Mouse (Mus musculus): Measurements from ENCODE around the gene Ephb2.

The Ephb2 gene

GRCm38 (mm10) chr4:136650261-136650660 lies 185.5 kb downstream of the Ephb2 start:
- no peak for DNase-seq (ENCODE audit: low spot score)

GRCm38 (mm10) chr4:136649480-136650196 lies 186.2 kb downstream of the Ephb2 start:
- DNase-seq (ENCODE audit: low spot score): no peak

- DNase-seq (ENCODE audit: low spot score): no peak
Observed at GRCm38 (mm10) chr4:136648922-136649479, 186.8 kb downstream of the Ephb2 start.

GRCm38 (mm10) chr4:136638890-136639289 lies 196.9 kb downstream of the Ephb2 start:
- DNase-seq (ENCODE audit: low spot score): no peak

- no peak for DNase-seq (ENCODE audit: low spot score)
Observed at GRCm38 (mm10) chr4:136638230-136638750, 197.5 kb downstream of the Ephb2 start.

GRCm38 (mm10) chr4:136637563-136638229 lies 198.1 kb downstream of the Ephb2 start:
- DNase-seq (ENCODE audit: low spot score): no peak

GRCm38 (mm10) chr4:136636983-136637562 lies 198.7 kb downstream of the Ephb2 start:
- DNase-seq (ENCODE audit: low spot score): no peak

- no peak for DNase-seq (ENCODE audit: low spot score)
Observed at GRCm38 (mm10) chr4:136636511-136636910, 199.3 kb downstream of the Ephb2 start.

GRCm38 (mm10) chr4:136635995-136636394 lies 199.8 kb downstream of the Ephb2 start:
- no peak for DNase-seq (ENCODE audit: low spot score)

- no peak for DNase-seq (ENCODE audit: low spot score)
Observed at GRCm38 (mm10) chr4:136631237-136631994, 204.4 kb downstream of the Ephb2 start.

GRCm38 (mm10) chr4:136626590-136626989 lies 209.2 kb downstream of the Ephb2 start:
- no peak for DNase-seq (ENCODE audit: low spot score)

- DNase-seq (ENCODE audit: low spot score): no peak
Observed at GRCm38 (mm10) chr4:136622388-136622787, 213.4 kb downstream of the Ephb2 start, which contains the start of gene Lactbl1. Gene Lactbl1 (plus strand): TSS chr4:136622621.

- DNase-seq (ENCODE audit: low spot score): no peak
Observed at GRCm38 (mm10) chr4:136621956-136622355, 213.8 kb downstream of the Ephb2 start.

GRCm38 (mm10) chr4:136621336-136621735 lies 214.5 kb downstream of the Ephb2 start:
- DNase-seq (ENCODE audit: low spot score): no peak

GRCm38 (mm10) chr4:136613657-136614056 lies 222.1 kb downstream of the Ephb2 start:
- DNase-seq (ENCODE audit: low spot score): no peak

GRCm38 (mm10) chr4:136610387-136610856 lies 225.4 kb downstream of the Ephb2 start, which contains the start of gene Tex46:
Gene Tex46 (plus strand): TSS chr4:136610437.
- no peak for DNase-seq (ENCODE audit: low spot score)

GRCm38 (mm10) chr4:136605756-136606485 lies 229.9 kb downstream of the Ephb2 start:
- no peak for DNase-seq (ENCODE audit: low spot score)

- peak; percentile 86 for DNase-seq (ENCODE audit: low spot score)
Observed at GRCm38 (mm10) chr4:136602568-136602967, 233.2 kb downstream of the Ephb2 start, which contains the start of gene Kdm1a. Gene Kdm1a (minus strand): TSS chr4:136602723.

- no peak for DNase-seq (ENCODE audit: low spot score)
Observed at GRCm38 (mm10) chr4:136602018-136602554, 233.7 kb downstream of the Ephb2 start.

- peak; percentile 32 for DNase-seq (ENCODE audit: low spot score)
Observed at GRCm38 (mm10) chr4:136601476-136601875, 234.3 kb downstream of the Ephb2 start.
